Mouse (Mus musculus) G1E (cell line): ENCODE results near the gene Syt8. TPM values are rescaled to one million over a fixed set of nuclear protein-coding genes. Genes with fewer than 3 reads are reported as not detected.

Source experiments
- ATAC-seq: 2 replicates; pipeline ENCODE4 v1.8.0; 2016; ENCODE audit warnings: mild to moderate bottlenecking; ENCODE audit not compliant: insufficient number of reproducible peaks, poor library complexity, low FRiP score, severe bottlenecking; ENCODE audit errors: extremely low read depth
- DNase-seq: peaks from one replicate; pipeline ENCODE4 v3.0.0; 2012; ENCODE audit warnings: low spot score
- H3K27me3 ChIP-seq: 2 replicates; pipeline ENCODE4 v1.6.1; 2012; ENCODE audit warnings: mild to moderate bottlenecking, low read length, inconsistent platforms; ENCODE audit not compliant: insufficient read depth
- H3K36me3 ChIP-seq: replicated peaks from 2 replicates; pipeline ENCODE3; 2012; ENCODE audit warnings: mild to moderate bottlenecking, inconsistent platforms
- H3K4me1 ChIP-seq: 2 replicates; pipeline ENCODE4 v1.6.1; 2012; ENCODE audit warnings: low read depth, low read length, inconsistent platforms, mixed read lengths; ENCODE audit not compliant: insufficient read depth
- H3K4me3 ChIP-seq: 2 replicates; pipeline ENCODE4 v1.5.1; 2012; ENCODE audit warnings: low read depth, mild to moderate bottlenecking, inconsistent platforms, low read length, moderate library complexity, mixed read lengths
- H3K9me3 ChIP-seq: replicated peaks from 2 replicates; pipeline ENCODE4 v1.6.1; 2012; ENCODE audit warnings: inconsistent platforms
- CTCF ChIP-seq: IDR thresholded peaks from 2 replicates; pipeline ENCODE4 v1.5.1; 2012; ENCODE audit warnings: low read depth, low read length, inconsistent platforms, mixed read lengths
- GATA1 ChIP-seq: IDR thresholded peaks from 2 replicates; pipeline ENCODE4 v1.6.1; 2012; ENCODE audit warnings: borderline replicate concordance, low read length, inconsistent platforms, mixed read lengths
- GATA2 ChIP-seq: IDR thresholded peaks from 2 replicates; pipeline ENCODE4 v1.6.1; 2012; ENCODE audit warnings: low read depth, low read length, inconsistent platforms, borderline replicate concordance
- POLR2AphosphoS5 ChIP-seq: IDR thresholded peaks from 2 replicates; pipeline ENCODE4 v1.6.1; 2012; ENCODE audit warnings: low read depth, low read length, inconsistent platforms; ENCODE audit not compliant: insufficient replicate concordance
- TAL1 ChIP-seq: conservative IDR thresholded peaks from 2 replicates; pipeline ENCODE4 v1.6.1; 2012; ENCODE audit warnings: low read depth, low read length, inconsistent platforms, mixed read lengths
- polyA plus RNA-seq: library from polyadenylated mRNA; stranded (reverse); fragments of >175 nt; gene quantifications from 2 replicates; pipeline ENCODE4 v1.2.3, GENCODE M21; 2012
- total RNA-seq, 2 experiments: library from RNA; stranded (forward) in 1 of 2; stranded (reverse) in 1 of 2; fragments of 200-1000 nt in 1 of 2; fragments of >200 nt in 1 of 2; fragmentation: Nextera tagmentation in 1 of 2; gene quantifications; 2 replicates each; pipeline ENCODE4 v1.2.3; 2014 to 2017

Gene Syt8
- total and polyA plus RNA-seq, 3 experiments, result 3.5 TPM; not detected in 2

DNA sequence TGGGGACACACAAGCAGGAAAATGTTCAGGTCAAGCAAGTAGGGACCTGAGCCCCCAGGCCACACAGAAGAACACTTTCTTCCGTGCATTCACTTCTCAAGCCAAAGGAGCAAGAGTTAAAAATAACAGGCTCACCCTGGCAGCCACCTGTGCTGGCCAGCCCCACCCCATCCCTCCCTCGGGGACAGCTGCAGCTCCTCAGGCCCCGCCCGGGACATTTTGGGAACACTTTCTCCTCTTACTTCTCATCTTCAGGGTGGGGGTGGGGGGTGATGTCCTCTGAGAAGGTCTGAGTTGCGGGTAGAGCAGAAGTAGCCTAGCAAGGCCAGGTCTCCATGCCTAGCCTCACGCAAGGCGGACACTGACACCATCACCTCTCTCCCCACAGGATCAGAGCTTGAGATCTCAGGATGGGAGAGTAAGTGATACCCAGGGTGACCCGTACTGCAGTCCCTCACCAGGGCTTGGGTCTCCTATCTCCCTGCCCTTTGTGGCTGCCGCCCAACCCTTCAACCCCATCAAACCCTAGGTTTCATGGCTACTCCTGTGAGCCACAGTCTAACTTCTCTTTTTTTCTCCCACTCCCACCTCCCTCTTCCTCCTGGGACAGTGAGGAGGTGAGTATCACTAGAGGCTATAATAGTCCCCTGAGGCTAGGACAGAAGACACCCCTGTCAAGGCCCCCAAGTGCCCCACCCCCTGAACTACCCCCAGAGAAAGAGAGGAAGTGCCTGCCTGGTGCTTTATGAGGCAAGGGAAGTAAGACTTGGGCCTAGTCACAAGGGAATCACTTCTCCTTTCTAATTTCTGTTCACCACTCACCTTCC lies 7.6 kb downstream of the Syt8 start:
- H3K4me1 ChIP-seq, result peaks cover 26% of the 10 kb centered on the region

DNA sequence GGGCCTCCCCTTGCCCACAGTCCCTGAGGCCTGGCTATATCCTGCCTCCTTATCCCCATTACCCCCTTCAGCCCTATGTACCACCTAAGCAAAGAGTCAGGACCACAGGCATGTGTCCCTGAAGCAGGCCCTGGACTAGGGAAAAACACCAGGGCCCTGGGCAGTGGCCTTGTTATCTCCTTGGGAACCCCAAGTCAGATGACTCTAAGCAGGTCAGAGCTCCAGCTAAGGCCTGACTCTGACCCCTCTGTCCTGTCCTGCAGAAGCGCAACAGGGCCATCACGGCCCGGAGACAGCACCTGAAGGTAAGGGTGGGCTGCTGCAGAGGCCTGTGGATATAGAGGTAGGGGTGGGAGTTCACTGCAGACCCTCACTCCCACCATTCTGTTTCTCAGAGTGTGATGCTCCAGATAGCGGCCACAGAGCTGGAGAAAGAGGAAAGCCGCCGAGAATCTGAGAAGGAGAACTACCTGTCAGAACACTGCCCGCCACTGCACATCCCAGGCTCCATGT lies 8.3 kb downstream of the Syt8 start:
- no peak overlapping the region for H3K4me3 ChIP-seq
- no peak for DNase-seq
- no peak for TF ChIP-seq GATA2
- no peak for TF ChIP-seq CTCF
- TF ChIP-seq POLR2AphosphoS5, result no peak
- no peak for TF ChIP-seq TAL1
- TF ChIP-seq GATA1, result no peak

More for the DNA sequence above, 7.6 kb downstream of the Syt8 start:
- no peak for TF ChIP-seq GATA1
- no peak for TF ChIP-seq GATA2
- no peak for TF ChIP-seq TAL1
- no peak for TF ChIP-seq POLR2AphosphoS5
- TF ChIP-seq CTCF, result no peak
- Histone ChIP-seq H3K27me3 (peaks cover 69% of the 10 kb centered on the region), H3K36me3 (no peaks in the 10 kb centered on the region), H3K9me3 (no peaks in the 10 kb centered on the region), H3K4me3 (no peak overlapping the region)
- ATAC-seq (no peak), DNase-seq (peak; percentile 39)

GRCm38 (mm10) chr7:142443474-142443873 lies 8.8 kb downstream of the Syt8 start:
- Histone ChIP-seq H3K4me1 (peaks cover 23% of the 10 kb centered on the region), H3K36me3 (no peaks in the 10 kb centered on the region), H3K27me3 (peaks cover 60% of the 10 kb centered on the region), H3K4me3 (no peak overlapping the region), H3K9me3 (no peaks in the 10 kb centered on the region)
- TF ChIP-seq POLR2AphosphoS5 (no peak), TAL1 (no peak), GATA1 (no peak)
- DNase-seq (no peak), ATAC-seq (no peak)

More for the DNA sequence above, 8.3 kb downstream of the Syt8 start:
- Histone ChIP-seq H3K9me3 (no peaks in the 10 kb centered on the region), H3K27me3 (peaks cover 64% of the 10 kb centered on the region), H3K4me1 (peaks cover 23% of the 10 kb centered on the region), H3K36me3 (no peaks in the 10 kb centered on the region)
- no peak for ATAC-seq

DNA sequence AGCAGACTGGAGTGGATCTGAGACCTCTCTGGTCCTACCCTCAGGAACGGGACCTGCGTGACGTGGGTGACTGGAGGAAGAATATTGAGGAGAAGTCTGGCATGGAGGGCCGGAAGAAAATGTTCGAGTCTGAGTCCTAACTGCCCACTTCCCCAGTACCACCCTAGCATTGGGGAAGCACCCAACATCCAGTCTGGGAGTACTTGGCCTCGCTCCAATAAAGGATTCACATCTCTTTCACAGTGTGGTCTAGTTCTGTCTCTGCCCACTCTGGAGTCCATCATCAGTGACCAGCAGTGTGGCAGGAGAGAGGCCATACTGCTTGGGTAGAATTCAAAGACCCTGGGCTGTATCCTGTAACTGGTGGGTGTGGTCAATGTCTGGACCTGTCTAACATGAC lies 9.5 kb downstream of the Syt8 start:
- H3K27me3 ChIP-seq, result peaks cover 55% of the 10 kb centered on the region
- peaks cover 23% of the 10 kb centered on the region for H3K4me1 ChIP-seq
- DNase-seq (no peak), ATAC-seq (no peak)
- no peaks in the 10 kb centered on the region for H3K9me3 ChIP-seq
- no peak for TF ChIP-seq GATA1
- TF ChIP-seq GATA2, result no peak
- no peak for TF ChIP-seq POLR2AphosphoS5
- no peak for TF ChIP-seq CTCF
- no peak for TF ChIP-seq TAL1
- H3K4me3 ChIP-seq, result no peak overlapping the region
- no peaks in the 10 kb centered on the region for H3K36me3 ChIP-seq

DNA sequence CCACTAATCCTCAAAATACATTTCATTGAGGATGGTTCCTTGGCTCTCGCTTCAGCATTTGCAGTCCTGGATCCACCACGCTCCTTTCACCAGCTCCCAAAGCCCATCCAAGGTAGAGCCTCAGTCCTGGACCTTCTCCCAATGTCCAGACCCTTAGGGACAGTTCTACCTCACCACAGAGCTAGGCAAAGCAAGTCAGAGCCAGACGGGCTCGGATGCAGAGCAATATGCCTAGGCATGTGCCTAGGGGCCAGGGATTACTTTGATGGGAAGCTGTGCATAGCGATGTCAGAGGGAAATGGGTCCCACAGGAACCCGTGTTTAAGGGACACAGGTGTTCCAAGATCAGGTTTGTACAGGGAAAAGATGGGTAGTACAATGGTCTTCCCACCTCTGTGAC lies 10.7 kb downstream of the Syt8 start:
- H3K4me1 ChIP-seq, result peaks cover 23% of the 10 kb centered on the region
- peaks cover 47% of the 10 kb centered on the region for H3K27me3 ChIP-seq
- ATAC-seq (no peak), DNase-seq (no peak)
- H3K36me3 ChIP-seq, result no peaks in the 10 kb centered on the region
- TF ChIP-seq CTCF (no peak), GATA1 (no peak), TAL1 (no peak), POLR2AphosphoS5 (no peak), GATA2 (no peak)
- no peak overlapping the region for H3K4me3 ChIP-seq
- no peaks in the 10 kb centered on the region for H3K9me3 ChIP-seq

DNA sequence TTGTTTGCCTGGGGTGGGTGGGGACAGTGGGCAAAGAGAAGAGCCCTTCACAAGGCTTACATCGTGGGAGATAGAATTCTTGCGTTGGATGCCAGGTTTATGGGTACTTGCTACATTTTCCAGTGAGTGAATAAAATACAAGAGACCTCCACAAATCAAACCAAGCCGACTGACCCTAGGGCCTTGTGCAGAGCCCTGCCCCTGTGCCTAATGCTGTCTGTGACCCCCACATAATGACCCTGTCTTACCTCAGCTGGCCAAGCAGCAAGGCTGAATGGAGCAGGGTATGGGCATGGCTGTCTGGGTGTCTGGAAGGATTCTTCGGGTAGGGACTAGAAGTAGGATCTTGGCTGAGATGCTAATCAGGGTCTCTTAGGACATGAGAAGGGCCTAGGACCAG lies 11.6 kb downstream of the Syt8 start:
- ATAC-seq (no peak), DNase-seq (no peak)
- no peaks in the 10 kb centered on the region for H3K9me3 ChIP-seq
- TF ChIP-seq POLR2AphosphoS5 (no peak), GATA2 (no peak), TAL1 (no peak), CTCF (no peak), GATA1 (no peak)
- H3K4me1 ChIP-seq, result peaks cover 20% of the 10 kb centered on the region
- H3K27me3 ChIP-seq, result peaks cover 40% of the 10 kb centered on the region
- H3K4me3 ChIP-seq, result no peak overlapping the region
- no peaks in the 10 kb centered on the region for H3K36me3 ChIP-seq
